Mouse (Mus musculus) gastrocnemius, postnatal 36 days (tissue): ENCODE measurements around the gene Lmf1. TPM values are rescaled to one million over a fixed set of nuclear protein-coding genes. Genes with fewer than 3 reads are reported as not detected.

Experiments
- DNase-seq, 2 experiments: peaks; one replicate each; pipeline ENCODE4 v3.0.0; 2022
- intact Hi-C: fragments of 180-260 bp; cut with DNase I; formaldehyde crosslinking; loops from one replicate; pipeline ENCODE4 v1.15.1; 2025
- total RNA-seq, 2 experiments: library from RNA; stranded (reverse); gene quantifications; 2 replicates each; pipeline ENCODE4 v1.2.3; 2021

Lmf1 gene
- total RNA-seq, 2 experiments from 2014 or later = 13.1 to 13.9 TPM

GRCm38 (mm10) chr17:25593411-25594261, 14.8 kb downstream of the Lmf1 start:
- intact Hi-C loops = no loop called here
- DNase-seq = no peak

DNA sequence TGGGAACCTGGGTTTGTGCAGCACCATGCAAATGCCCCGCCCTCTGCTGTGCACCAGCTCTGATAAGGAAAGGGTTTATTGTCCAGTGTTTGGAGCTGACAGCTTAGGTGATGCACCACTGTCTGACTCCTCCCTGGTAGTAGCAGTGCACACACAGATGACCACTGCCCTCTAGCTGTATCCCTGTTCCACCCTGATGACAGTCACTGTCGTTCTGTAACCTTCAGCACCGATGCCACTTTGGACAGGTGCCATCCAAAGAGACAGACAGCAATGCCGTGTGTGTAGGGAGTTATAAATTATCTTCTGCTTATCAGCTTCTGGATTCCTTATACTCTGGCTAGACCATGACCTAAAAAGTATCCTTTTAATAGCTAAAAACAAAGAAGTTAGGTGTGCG, 16.6 kb downstream of the Lmf1 start:
- intact Hi-C loops = no loop called here
- DNase-seq = no peak

GRCm38 (mm10) chr17:25597537-25597936, 18.7 kb downstream of the Lmf1 start:
- intact Hi-C loops = no loop called here
- DNase-seq = no peak

DNA sequence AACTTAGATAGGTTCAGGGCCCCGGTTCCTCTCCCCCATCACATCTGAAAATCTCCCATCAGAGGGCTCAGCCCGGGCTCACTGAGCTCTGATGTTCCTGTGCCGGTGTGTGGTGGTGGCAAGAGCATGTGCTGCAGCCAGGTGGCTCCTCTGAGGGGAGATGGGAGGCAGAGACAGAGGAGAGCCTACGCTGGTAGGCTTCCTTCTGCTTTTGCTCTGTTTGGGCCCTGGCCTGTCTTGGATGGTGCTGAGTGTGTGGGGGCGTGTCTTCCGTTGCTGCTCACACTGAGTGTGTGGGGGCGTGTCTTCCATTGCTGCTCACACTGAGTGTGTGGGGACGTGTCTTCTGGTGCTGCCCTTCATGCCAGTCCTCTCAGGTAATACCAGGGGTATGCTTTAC, 23.5 kb downstream of the Lmf1 start:
- DNase-seq = no peak
- intact Hi-C loops = no loop called here

DNA sequence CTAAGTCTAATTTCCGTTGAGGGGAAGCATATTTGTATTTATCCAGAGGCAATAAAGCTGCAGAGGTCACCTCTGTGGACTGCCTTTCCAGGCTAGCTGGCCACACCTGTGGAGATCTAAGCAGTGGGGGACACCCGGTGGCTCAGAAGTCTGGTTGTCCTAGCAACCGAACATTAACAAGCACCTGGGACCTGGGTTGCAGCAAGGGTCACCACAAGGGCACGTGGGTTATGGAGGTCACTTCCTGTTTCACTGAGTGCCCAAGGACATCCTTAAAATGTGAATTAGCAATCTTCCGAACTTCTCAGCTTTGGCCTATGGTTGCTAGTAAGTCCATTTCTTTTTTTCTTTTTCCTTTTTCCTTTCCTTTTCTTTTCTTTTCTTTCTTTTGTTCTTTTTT, 25.3 kb downstream of the Lmf1 start:
- intact Hi-C loops = no loop called here
- DNase-seq = no peak

GRCm38 (mm10) chr17:25608137-25608785, 29.4 kb downstream of the Lmf1 start:
- DNase-seq = no peak

DNA sequence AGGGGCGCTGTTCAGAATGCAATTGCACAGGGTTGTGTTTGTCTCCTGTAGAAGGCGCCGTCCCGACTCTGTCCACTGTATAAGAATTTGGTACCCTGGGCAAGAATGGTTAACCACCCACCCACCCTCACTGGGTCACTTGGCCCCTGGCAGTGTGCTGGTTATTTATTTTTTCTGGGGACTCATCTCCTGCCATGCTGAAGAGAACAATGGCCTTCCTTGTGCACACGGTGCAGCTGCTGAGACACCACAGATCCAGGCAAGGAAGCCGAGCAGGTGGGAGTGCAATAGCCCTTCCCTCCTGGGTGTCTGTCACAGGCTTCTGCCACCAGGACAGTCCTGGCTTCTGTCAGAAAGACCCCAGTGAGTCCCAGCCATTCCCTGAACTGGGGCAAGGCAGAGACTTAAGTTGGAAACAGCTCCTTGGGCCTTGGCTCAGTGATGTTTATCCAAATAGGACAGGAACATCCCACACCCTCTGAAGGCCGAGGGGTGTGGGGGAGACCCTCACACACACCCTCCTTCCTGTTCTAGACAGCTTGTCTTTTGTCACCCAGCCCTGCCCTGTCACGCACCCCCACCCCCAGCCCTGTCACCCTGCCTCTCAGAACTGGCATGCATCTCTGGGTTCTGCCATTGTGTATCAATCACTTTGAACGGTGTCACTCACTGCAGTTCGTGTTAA, 30.1 kb downstream of the Lmf1 start:
- DNase-seq = no peak
- intact Hi-C loops = no loop called here

More at GRCm38 (mm10) chr17:25608137-25608785, 29.4 kb downstream of the Lmf1 start:
- intact Hi-C loops = no loop called here

- no peak for DNase-seq
- intact Hi-C loops = no loop called here
Observed at GRCm38 (mm10) chr17:25609506-25609828, 30.6 kb downstream of the Lmf1 start.

GRCm38 (mm10) chr17:25610151-25610550, 31.3 kb downstream of the Lmf1 start:
- no peak for DNase-seq
- intact Hi-C loops = no loop called here

DNA sequence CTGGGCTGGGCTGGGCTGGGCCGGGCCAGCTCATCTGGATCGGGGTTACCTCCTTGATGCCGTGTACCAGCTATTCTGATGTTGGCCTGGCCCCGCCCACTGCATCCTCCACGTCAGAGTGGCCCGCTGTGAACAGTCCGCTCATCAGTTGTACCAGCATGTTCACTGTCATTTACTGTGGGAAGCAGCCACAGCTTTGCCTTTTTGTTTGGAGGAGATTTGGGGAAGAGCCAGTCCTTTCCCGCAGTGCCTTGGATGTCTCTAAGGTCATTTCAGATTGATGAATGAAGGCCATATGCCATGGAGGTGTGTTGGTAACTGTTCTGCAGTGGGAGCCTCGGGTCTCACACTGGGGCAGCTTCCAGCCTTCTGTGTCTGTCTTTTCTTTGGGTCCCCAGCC, 33.7 kb downstream of the Lmf1 start:
- DNase-seq = no peak
- intact Hi-C loops = no loop called here

DNA sequence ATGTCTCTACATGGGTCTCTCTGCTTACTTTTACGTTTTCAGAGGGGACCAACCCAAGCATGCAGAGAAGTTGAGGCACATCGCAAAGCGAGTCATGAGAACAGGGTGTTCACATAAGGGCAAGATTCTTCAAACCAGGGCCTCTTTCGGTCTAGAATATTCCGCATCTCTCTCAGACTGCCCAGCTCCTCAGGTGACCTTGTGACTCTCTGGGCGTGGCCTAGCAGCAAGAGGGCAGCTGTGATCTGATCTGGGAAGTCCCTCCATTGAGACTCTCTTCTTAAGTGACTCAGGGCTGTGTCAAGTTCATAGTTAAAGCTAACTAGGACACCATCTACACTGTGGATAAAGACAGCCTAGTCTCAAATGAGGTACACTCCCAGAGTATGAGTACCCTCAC, 34.4 kb downstream of the Lmf1 start:
- intact Hi-C loops = no loop called here
- no peak for DNase-seq

DNA sequence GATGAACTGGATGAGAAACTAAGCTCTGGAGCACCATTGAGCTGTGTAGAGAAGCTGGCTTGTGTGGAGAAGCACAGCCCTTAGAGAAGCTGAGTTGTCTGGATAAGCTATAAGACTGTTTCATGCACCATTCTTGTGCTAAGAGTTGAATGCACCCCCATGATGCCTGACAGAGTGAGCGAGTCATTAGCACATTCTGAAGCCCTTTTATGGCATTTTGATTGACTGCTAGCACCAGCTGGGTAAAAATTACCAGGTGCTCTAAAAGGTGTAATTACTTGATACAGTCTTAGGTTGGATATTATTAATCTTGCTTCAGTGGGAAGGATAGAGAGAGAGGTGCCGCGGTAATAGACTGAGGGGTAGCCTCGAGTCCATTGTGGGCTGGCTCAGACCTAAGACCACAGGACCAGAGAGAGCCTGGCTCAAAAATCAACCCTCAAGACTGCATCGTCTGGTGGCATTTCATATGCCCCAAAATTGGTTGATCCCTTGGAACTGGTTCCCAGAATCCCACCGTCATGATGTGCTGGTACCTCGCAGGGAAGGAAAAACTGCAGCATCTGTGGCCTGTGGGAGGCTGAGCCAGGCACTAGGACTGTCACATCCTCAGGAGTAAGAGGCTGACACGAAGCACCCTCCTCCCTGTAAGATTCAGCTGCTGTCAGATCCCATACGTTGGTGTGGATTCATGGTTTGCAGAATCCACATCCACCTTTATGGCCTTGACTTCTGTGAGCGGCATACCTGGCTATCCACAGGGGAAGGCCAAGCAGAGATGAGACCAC, 36.0 kb downstream of the Lmf1 start:
- no peak for DNase-seq
- intact Hi-C loops = no loop called here

DNA sequence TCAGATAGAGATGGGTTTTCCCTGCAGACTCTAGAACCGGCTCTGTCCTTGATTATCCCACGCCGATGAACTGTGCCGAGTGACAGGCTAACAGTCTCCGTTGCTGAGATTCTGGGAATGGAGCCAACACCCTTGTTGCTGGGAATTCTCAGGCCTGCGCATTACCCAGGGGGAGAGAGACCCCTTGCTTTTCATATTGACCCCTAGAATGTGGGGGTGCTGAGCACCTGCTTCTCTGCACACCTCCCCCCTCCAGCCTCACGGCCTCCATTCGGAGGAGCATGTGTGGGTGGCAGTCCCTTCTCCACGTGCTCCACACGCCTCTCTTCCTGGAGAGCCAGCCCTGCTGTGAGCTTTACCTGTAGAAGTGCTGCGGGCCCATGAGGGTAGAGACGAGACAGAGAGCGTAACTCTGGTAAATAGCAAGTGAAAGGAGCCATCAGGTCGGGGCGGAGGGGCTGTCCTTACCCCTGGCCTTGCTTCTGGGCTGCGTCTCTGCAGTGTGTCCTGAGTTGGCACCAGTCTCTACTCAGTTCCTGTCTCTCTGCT, 39.7 kb downstream of the Lmf1 start:
- intact Hi-C loops = no loop called here
- no peak for DNase-seq

DNA sequence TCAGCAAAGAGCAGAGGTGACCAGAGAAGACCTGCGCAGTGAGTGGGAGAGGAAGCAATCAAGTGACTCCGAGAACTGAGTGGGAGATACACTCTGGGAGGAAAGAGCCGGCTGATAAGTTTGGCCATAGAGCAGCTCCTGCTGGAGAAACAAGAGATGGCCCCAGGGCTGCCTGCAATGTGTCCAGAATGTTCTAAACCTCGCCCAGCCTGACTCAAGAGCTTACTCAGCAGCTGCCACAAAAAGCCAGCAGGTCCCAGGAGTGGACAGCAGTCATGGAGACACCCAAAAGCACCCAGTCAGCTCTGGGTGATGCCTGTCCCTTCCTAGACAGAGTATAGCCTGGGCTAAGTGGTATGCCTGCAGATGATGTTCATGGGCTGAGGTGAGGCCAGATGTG, 44.6 kb downstream of the Lmf1 start:
- no peak for DNase-seq
- intact Hi-C loops = no loop called here

DNA sequence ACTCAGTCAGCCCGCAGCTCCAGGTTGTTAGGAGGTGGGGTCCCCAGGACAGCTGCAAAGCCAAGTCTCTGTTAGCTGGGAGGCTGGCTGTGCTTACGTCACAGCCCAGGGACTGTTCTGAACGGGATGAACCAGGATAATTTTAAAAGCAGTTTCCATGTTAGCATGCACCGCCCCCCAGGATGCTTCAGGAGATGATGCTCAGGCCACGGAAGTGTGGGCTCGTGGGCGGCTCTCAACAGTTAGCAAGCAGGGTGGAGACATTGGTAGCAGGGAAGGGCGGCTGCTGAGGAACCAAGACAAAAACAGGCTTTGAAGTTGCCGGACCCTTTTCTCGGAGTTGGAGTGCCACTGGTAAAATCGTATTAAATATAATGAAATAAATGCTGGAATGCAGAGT, 45.0 kb downstream of the Lmf1 start:
- DNase-seq = no peak
- intact Hi-C loops = no loop called here

- intact Hi-C loops = no loop called here
Observed at GRCm38 (mm10) chr17:25624446-25625119, 45.7 kb downstream of the Lmf1 start.

GRCm38 (mm10) chr17:25625282-25625681, 46.4 kb downstream of the Lmf1 start:
- intact Hi-C loops = no loop called here
- DNase-seq = no peak

More at GRCm38 (mm10) chr17:25624446-25625119, 45.7 kb downstream of the Lmf1 start:
- no peak for DNase-seq

DNA sequence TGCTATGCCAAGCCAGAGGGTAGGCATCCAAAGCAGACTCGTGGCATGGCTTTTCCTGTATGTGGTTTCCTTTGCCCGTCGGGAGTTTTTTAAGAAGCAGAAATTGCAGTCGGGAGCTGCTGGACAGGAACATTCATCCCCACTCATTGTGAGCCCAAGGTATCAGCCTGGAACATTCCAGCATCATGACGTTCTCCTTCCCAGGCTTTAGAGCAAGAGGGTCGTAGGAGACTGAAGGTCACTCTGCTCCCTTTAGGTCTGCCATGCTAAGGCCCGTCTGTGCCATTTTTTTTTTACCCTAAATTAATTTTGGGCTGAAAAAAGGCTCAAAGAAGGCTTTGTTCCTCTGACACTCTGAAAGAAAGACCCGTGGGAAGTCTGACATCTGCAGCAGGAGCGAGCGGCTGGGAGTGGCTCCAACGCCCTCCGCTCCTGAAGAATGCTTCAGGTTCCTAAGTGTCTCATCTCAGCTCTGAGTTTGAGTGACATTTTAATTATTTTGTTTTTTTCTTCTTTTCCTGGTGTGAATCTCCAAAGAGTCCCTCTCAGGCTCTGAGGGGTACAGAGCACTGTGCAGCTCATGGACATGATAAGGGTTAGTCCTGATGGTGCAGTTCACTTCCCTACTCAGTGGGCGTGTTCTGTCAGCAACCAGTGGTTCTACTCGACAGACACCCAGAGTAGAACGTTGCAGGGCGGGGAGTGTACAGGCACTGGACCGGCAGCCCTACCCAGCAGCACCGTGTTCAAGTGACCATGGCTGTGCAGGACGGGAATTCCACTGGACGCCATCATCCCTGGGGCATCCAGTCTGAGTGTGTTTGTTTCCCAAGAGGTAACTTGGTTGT, 47.5 kb downstream of the Lmf1 start:
- intact Hi-C loops = no loop called here
- DNase-seq = no peak

DNA sequence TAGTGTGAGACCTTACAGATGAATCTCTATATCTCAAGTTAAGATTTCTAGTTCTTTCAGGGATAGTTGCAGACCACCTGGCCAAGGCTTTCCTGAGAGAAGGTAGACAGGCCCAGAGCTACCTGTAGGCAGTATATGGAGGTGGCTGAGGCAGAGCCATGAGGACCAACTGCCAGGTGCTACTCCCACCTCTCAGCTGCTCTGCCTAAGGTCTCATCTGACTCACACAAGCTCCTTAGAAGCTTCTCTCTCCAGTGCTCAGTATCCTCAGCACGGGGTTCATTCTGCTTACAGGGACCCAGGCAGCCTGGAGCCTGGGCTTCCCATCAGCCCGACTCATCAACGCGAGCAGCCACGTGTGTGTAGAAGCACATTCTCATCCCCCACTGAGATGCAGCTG, 51.4 kb downstream of the Lmf1 start:
- no peak for DNase-seq
- intact Hi-C loops = no loop called here
